Mouse (Mus musculus) bone marrow macrophage, adult 2 months (primary cell): ENCODE measurements at regions not wholly inside any gene's neighbourhood (a gene's known extent, or its start where the extent isn't known, plus 50 kb on each side); places are given as distances from the start of the nearest gene placed in this dataset.

Source experiments
- H3K27ac ChIP-seq: 2 replicates; pipeline ENCODE4 v1.5.1; 2012; ENCODE audit warnings: low read depth, low read length; ENCODE audit not compliant: insufficient read depth
- H3K4me1 ChIP-seq: 2 replicates; pipeline ENCODE4 v1.6.1; 2012; ENCODE audit warnings: low read length; ENCODE audit not compliant: control insufficient read depth, insufficient read depth
- H3K4me3 ChIP-seq: 2 replicates; pipeline ENCODE4 v1.5.1; 2012; ENCODE audit warnings: mild to moderate bottlenecking, low read length, moderate library complexity; ENCODE audit not compliant: insufficient read depth
- CTCF ChIP-seq: IDR thresholded peaks from 2 replicates; pipeline ENCODE4 v1.5.1; 2012; ENCODE audit warnings: low read depth, mild to moderate bottlenecking, low read length, moderate library complexity
- POLR2A ChIP-seq: IDR thresholded peaks from 2 replicates; pipeline ENCODE4 v1.6.1; 2012; ENCODE audit warnings: mild to moderate bottlenecking, low read depth, low read length, borderline replicate concordance

GRCm38 (mm10) chr13:37649467-37650080 lies 128.6 kb upstream of the Rreb1 start:
- Histone ChIP-seq H3K27ac (no peak overlapping the region), H3K4me1 (peaks cover 11% of the 10 kb centered on the region), H3K4me3 (no peak overlapping the region)
- TF ChIP-seq CTCF (no peak), POLR2A (no peak)

GRCm38 (mm10) chr13:37651221-37651946 lies 126.8 kb upstream of the Rreb1 start:
- H3K4me3 ChIP-seq: no peak overlapping the region
- TF ChIP-seq POLR2A (no peak), CTCF (no peak)
- H3K27ac ChIP-seq: no peak overlapping the region
- H3K4me1 ChIP-seq: peaks cover 11% of the 10 kb centered on the region

DNA sequence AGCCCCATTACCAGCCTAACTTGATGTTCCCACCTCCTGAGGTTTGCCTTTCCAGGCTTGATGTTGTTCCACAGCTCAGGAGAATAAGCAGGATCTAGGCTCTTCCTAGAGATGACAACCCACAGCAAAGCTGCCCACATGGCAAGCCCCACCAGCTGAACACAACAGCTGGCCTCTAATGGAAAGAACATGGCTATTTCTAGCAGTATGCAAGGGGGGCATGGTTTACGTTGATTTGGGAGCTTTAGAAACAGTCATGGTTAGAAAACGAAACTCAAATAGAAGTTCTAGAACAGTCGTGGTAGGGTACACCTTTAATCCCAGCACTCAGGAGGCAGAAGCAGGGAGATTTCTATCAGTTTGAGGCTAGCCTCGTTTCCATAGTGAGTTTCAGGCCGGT lies 123.5 kb upstream of the Rreb1 start:
- TF ChIP-seq CTCF (no peak), POLR2A (no peak)
- peaks cover 24% of the 10 kb centered on the region for H3K4me1 ChIP-seq
- no peak overlapping the region for H3K4me3 ChIP-seq
- no peak overlapping the region for H3K27ac ChIP-seq

- H3K27ac ChIP-seq: no peak overlapping the region
- no peak overlapping the region; the same call in 1 of the 2 replicates for H3K4me3 ChIP-seq
- H3K4me1 ChIP-seq: peaks cover 30% of the 10 kb centered on the region
Measured at GRCm38 (mm10) chr13:37657248-37657647, 121.0 kb upstream of the Rreb1 start.

GRCm38 (mm10) chr13:37658034-37658433 lies 120.2 kb upstream of the Rreb1 start:
- Histone ChIP-seq H3K4me3 (no peak overlapping the region), H3K4me1 (peaks cover 23% of the 10 kb centered on the region), H3K27ac (peak overlapping the region; percentile 21; the same call in 1 of the 2 replicates)
- no peak for TF ChIP-seq POLR2A
- TF ChIP-seq CTCF: no peak

More at GRCm38 (mm10) chr13:37657248-37657647, 121.0 kb upstream of the Rreb1 start:
- TF ChIP-seq CTCF (no peak), POLR2A (no peak)

- TF ChIP-seq POLR2A: no peak
- no peak for TF ChIP-seq CTCF
- no peak overlapping the region for H3K4me3 ChIP-seq
- H3K4me1 ChIP-seq: peaks cover 20% of the 10 kb centered on the region
- no peak overlapping the region for H3K27ac ChIP-seq
Measured at GRCm38 (mm10) chr13:37658519-37658918, 119.7 kb upstream of the Rreb1 start.

DNA sequence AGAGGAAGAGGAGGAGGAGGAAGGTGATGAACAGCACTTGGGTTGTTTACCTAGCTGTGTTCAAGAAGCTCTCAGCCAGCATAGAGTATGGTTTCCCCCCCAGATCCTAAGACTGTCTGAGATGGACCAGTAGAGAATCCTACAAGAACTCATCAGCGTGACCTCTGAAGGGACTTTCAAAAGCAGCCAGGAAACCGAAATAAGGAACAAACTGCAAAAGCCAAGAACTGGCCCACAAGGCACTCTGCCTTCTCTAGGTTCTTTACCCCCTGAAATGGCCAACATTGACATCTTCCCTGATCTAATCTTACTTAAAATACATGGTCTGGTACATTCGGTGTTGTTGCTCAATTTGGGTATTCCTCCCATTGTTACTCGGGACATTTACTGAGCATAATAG lies 118.1 kb upstream of the Rreb1 start:
- TF ChIP-seq POLR2A (no peak), CTCF (no peak)
- no peak overlapping the region for H3K27ac ChIP-seq
- H3K4me3 ChIP-seq: no peak overlapping the region
- peaks cover 19% of the 10 kb centered on the region for H3K4me1 ChIP-seq

DNA sequence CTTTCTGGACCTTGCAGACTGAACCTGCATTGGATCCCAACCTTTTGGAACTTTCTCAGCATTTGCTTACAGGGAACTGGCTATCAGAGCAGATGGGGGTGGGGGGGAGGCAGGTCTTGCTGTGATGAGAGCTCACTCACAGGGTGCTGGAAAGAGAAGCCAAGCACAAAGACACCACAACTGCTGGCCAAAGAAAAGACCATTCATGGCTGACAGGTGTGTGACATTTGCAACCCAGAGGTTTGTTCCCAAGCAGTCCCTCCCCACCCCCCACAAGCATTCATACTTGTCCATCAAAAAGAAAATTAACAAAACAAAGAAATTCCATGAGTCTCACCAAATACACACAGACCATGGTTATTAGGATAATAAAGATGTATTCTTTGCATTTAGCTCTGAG lies 117.5 kb upstream of the Rreb1 start:
- Histone ChIP-seq H3K4me3 (no peak overlapping the region), H3K4me1 (peaks cover 19% of the 10 kb centered on the region), H3K27ac (no peak overlapping the region)
- TF ChIP-seq CTCF (no peak), POLR2A (no peak)

GRCm38 (mm10) chr13:37664116-37664515 lies 114.1 kb upstream of the Rreb1 start:
- no peak for TF ChIP-seq CTCF
- no peak for TF ChIP-seq POLR2A
- peaks cover 9% of the 10 kb centered on the region for H3K4me1 ChIP-seq
- no peak overlapping the region for H3K4me3 ChIP-seq
- no peak overlapping the region for H3K27ac ChIP-seq

DNA sequence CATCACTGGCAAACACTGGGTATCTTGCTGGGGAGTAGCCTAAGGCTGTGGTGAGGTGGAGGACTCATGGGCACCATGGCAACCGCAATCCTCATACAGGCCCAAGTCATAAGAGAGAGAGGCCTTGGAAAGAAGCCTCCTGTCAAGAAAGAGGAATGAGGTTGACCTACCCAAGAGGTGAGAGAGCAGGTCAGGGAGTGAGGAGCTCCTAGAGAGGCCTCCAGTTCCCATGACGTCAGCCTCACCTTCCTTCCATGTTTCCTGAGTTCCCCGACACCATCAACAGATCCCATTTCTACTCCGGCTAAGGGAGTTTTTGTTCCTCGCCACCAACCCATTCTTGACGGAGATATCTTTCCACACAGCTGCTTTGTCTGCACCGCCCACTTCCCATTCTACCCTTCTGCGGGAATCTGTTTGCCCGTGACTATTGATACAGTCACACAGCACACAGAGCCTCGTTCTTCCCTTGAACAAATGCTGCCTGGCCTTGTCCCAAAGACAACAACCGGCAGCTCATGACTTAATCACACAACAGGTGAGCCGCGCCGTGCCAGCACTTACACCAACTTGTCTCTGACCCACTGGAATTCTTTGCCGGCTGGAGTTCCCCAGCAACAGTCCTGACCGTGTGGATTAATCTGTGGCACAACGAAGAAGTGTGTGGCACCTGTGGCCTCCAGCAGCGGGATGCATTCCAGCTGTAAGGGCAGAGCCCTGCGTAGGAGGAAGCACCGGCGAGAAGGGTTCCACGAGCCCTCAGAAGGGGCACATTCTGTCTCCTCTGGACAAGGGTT lies 111.8 kb upstream of the Rreb1 start:
- Histone ChIP-seq H3K4me3 (no peak overlapping the region), H3K4me1 (peaks cover 5% of the 10 kb centered on the region), H3K27ac (no peak overlapping the region)
- TF ChIP-seq CTCF: no peak
- no peak for TF ChIP-seq POLR2A
